Mouse (Mus musculus) activated CD4-positive, CD25-positive, alpha-beta regulatory T cell (primary cell): ENCODE data around the gene Chd2. TPM values are rescaled to one million over a fixed set of nuclear protein-coding genes. Genes with fewer than 3 reads are reported as not detected.

Experiments
- polyA plus RNA-seq, 2 experiments: library from polyadenylated mRNA; unstranded; fragments of 100-300 nt; shearing (Covaris generic); gene quantifications; one replicate each; pipeline ENCODE4 v1.2.1; 2017

Gene Chd2
- polyA plus RNA-seq, result 100 to 1,000 TPM; 150 to 155 TPM

GRCm38 (mm10) chr7:73541412-73542130 lies at the start of gene Chd2:
TSS of gene Chd2 (minus strand) at chr7:73541830.

Other genes starting within 250 kb of the Chd2 start
- under 1 TPM in 1 of 2 experiments, not detected in 1; 0.17 TPM for gene Rgma, start 166.3 kb downstream of the Chd2 start, polyA plus RNA-seq
- 1 to 10 TPM; 2.8 to 8.2 TPM for gene Fam174b, start 198.5 kb upstream of the Chd2 start, polyA plus RNA-seq